ENCODE assay signal across 24 mouse cellular contexts in genomic region chr11:76981570-76982141, GRCm38 (mm10).
"Had no signal": no experiment of that assay in that cellular context is flagged by ENCODE, and none has a peak within 500 bp of the region (broad histone marks: within the 10 kb centered on the region; RNA-seq: fewer than 3 reads in every experiment).

No protein-coding gene starts in this region.

- H3K9me3 ChIP-seq: heart, embryonic 13.5 days; heart, embryonic 15.5 days; hindbrain, embryonic 13.5 days; hindbrain, embryonic 15.5 days; kidney, embryonic 15.5 days; limb, embryonic 13.5 days; limb, embryonic 15.5 days had no signal

- ATAC-seq: hindbrain, postnatal 0 days; intestine, embryonic 16.5 days had no signal

- H3K9ac ChIP-seq: heart, embryonic 13.5 days; heart, embryonic 15.5 days; hindbrain, embryonic 13.5 days; hindbrain, embryonic 15.5 days; kidney, embryonic 15.5 days; limb, embryonic 13.5 days; limb, embryonic 15.5 days had no signal

- H3K27ac ChIP-seq: heart, adult 2 months; heart, embryonic 13.5 days; heart, embryonic 15.5 days; hindbrain, embryonic 13.5 days; hindbrain, embryonic 15.5 days; hindbrain, postnatal 0 days; kidney, embryonic 15.5 days; kidney, postnatal 0 days; limb, embryonic 13.5 days; limb, embryonic 15.5 days had no signal

- DNase-seq: gastrocnemius, postnatal 14 days; gastrocnemius, postnatal 36 days; heart, adult 11 months; heart, adult 2 months; heart, postnatal 14 days; heart, postnatal 36 days; kidney, adult 11 months; kidney, adult 8-10 months; kidney, postnatal 14 days; kidney, postnatal 36 days; layer of hippocampus, adult 9-11 months; layer of hippocampus, postnatal 36 days; left cerebral cortex, postnatal 4 days had no signal

- H3K27me3 ChIP-seq: heart, embryonic 13.5 days; heart, embryonic 15.5 days; hindbrain, embryonic 13.5 days; hindbrain, embryonic 15.5 days; kidney, embryonic 15.5 days; limb, embryonic 13.5 days; limb, embryonic 15.5 days had no signal

- H3K4me2 ChIP-seq: heart, embryonic 11.5 days; heart, embryonic 13.5 days; heart, embryonic 15.5 days; hindbrain, embryonic 13.5 days; hindbrain, embryonic 15.5 days; kidney, embryonic 15.5 days; limb, embryonic 13.5 days; limb, embryonic 15.5 days had no signal

- H3K4me3 ChIP-seq: heart, adult 2 months; heart, embryonic 13.5 days; heart, embryonic 15.5 days; hindbrain, embryonic 13.5 days; hindbrain, embryonic 15.5 days; kidney, embryonic 15.5 days; limb, embryonic 13.5 days; limb, embryonic 15.5 days had no signal

- H3K4me1 ChIP-seq: hindbrain, embryonic 13.5 days; hindbrain, embryonic 15.5 days; kidney, embryonic 15.5 days; limb, embryonic 13.5 days; limb, embryonic 15.5 days had no signal
